Mouse (Mus musculus) forebrain, embryonic 13.5 days (tissue): ENCODE data around the gene Slc4a8. TPM values are rescaled to one million over a fixed set of nuclear protein-coding genes. Genes with fewer than 3 reads are reported as not detected.

Experiments used
- ATAC-seq: fragments of 200-750 bp; cut with Nextera tagmentation; 2 replicates; pipeline ENCODE4 v1.8.0; 2017
- H3K27ac ChIP-seq: fragments of 300-500 bp; sonication (generic); 2 replicates; pipeline ENCODE4 v1.5.1; 2015; ENCODE audit warnings: inconsistent platforms, mild to moderate bottlenecking, moderate library complexity
- H3K27me3 ChIP-seq: fragments of 300-500 bp; sonication (generic); 2 replicates; pipeline ENCODE4 v1.6.1; 2015; ENCODE audit warnings: mild to moderate bottlenecking, inconsistent platforms
- H3K36me3 ChIP-seq: fragments of 300-500 bp; sonication (generic); 2 replicates; pipeline ENCODE4 v1.6.1; 2015; ENCODE audit warnings: mild to moderate bottlenecking, inconsistent platforms; ENCODE audit not compliant: poor library complexity, severe bottlenecking
- H3K4me1 ChIP-seq: fragments of 300-500 bp; sonication (generic); 2 replicates; pipeline ENCODE4 v1.6.1; 2015; ENCODE audit warnings: inconsistent platforms
- H3K4me2 ChIP-seq: fragments of 300-500 bp; sonication (generic); 2 replicates; pipeline ENCODE4 v1.6.1; 2015; ENCODE audit warnings: inconsistent platforms, mild to moderate bottlenecking, moderate library complexity
- H3K4me3 ChIP-seq: fragments of 300-500 bp; sonication (generic); 2 replicates; pipeline ENCODE4 v1.5.1; 2015; ENCODE audit warnings: mild to moderate bottlenecking, inconsistent platforms
- H3K9ac ChIP-seq: fragments of 300-500 bp; sonication (generic); 2 replicates; pipeline ENCODE4 v1.6.1; 2015; ENCODE audit warnings: mild to moderate bottlenecking, inconsistent platforms
- H3K9me3 ChIP-seq: fragments of 300-500 bp; sonication (generic); replicated peaks from 2 replicates; pipeline ENCODE4 v1.6.1; 2016; ENCODE audit warnings: inconsistent platforms
- WGBS: fragments of 180-500 bp; shearing (Covaris S2); methylation state at CpG from one replicate; pipeline ENCODE4 v1.1.7; 2015; 5-methylcytosine and 5-hydroxymethylcytosine counted together
- polyA plus RNA-seq: library from polyadenylated mRNA; unstranded; fragments of >200 nt; fragmentation: Nextera tagmentation; extraction: Ambion mirVana; gene quantifications from 2 replicates; pipeline ENCODE4 v1.2.1, GENCODE M21; 2015

The Slc4a8 gene
- polyA plus RNA-seq, 1 experiment from 2014 or later, result 17.1 TPM

- no peak overlapping the region for H3K9ac ChIP-seq
- no peaks in the 10 kb centered on the region for H3K9me3 ChIP-seq
- peak overlapping the region; percentile 31 for H3K4me3 ChIP-seq
- H3K4me1 ChIP-seq, result peaks cover 11% of the 10 kb centered on the region; the same call in 1 of the 2 replicates
- ATAC-seq, result peak; percentile 30; the same call in 1 of the 2 replicates
- WGBS, result 3% methylated on average over 26 of the region's 27 CpGs
- no peaks in the 10 kb centered on the region for H3K36me3 ChIP-seq
- H3K27me3 ChIP-seq, result no peaks in the 10 kb centered on the region; the same call in 1 of the 2 replicates
- H3K4me2 ChIP-seq, result peak overlapping the region; percentile 62
- peak overlapping the region; percentile 25; the same call in 1 of the 2 replicates for H3K27ac ChIP-seq
Measured at GRCm38 (mm10) chr15:100747121-100747963, 14.2 kb upstream of the Slc4a8 start.

GRCm38 (mm10) chr15:100748584-100748983, 13.0 kb upstream of the Slc4a8 start:
- Histone ChIP-seq H3K4me1 (peaks cover 11% of the 10 kb centered on the region; the same call in 1 of the 2 replicates), H3K4me2 (no peak overlapping the region), H3K27ac (no peak overlapping the region), H3K9me3 (no peaks in the 10 kb centered on the region), H3K9ac (no peak overlapping the region), H3K4me3 (no peak overlapping the region), H3K27me3 (no peaks in the 10 kb centered on the region; the same call in 1 of the 2 replicates), H3K36me3 (no peaks in the 10 kb centered on the region)
- WGBS, result 97% methylated on average over 3 of the region's 3 CpGs
- ATAC-seq, result no peak

- no peaks in the 10 kb centered on the region for H3K36me3 ChIP-seq
- H3K4me2 ChIP-seq, result no peak overlapping the region
- H3K4me3 ChIP-seq, result no peak overlapping the region
- no peak overlapping the region for H3K27ac ChIP-seq
- H3K4me1 ChIP-seq, result peaks cover 13% of the 10 kb centered on the region
- no peaks in the 10 kb centered on the region for H3K9me3 ChIP-seq
- no peak for ATAC-seq
- WGBS, result 73% methylated on average over 10 of the region's 10 CpGs
- no peak overlapping the region for H3K9ac ChIP-seq
- no peaks in the 10 kb centered on the region; the same call in 1 of the 2 replicates for H3K27me3 ChIP-seq
Measured at GRCm38 (mm10) chr15:100749751-100750538, 11.6 kb upstream of the Slc4a8 start.

DNA sequence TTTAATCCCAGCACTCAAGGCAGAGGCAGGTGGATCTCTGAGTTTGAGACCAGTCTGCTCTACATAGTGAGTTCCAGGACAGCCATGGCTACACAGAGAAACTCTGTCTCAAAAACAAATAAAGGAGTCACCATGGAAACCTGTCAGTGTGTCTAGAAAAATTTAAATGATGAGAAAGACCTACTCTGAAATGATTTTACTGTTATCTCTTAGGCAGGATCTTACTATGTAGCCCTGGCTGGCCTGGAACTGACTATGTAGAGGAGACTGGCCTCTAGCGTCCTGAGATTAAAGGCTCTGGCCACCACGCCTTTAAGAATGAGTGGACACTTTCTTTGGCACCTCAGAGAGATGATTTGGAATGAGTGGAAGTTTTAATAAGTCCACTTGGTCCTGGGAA, 9.1 kb upstream of the Slc4a8 start:
- H3K27me3 ChIP-seq, result no peaks in the 10 kb centered on the region; the same call in 1 of the 2 replicates
- no peaks in the 10 kb centered on the region for H3K36me3 ChIP-seq
- 76% methylated on average over 2 of the region's 2 CpGs for WGBS
- no peak overlapping the region for H3K4me3 ChIP-seq
- H3K4me2 ChIP-seq, result no peak overlapping the region
- H3K27ac ChIP-seq, result no peak overlapping the region
- peaks cover 19% of the 10 kb centered on the region for H3K4me1 ChIP-seq
- H3K9me3 ChIP-seq, result no peaks in the 10 kb centered on the region
- ATAC-seq, result no peak
- H3K9ac ChIP-seq, result no peak overlapping the region

DNA sequence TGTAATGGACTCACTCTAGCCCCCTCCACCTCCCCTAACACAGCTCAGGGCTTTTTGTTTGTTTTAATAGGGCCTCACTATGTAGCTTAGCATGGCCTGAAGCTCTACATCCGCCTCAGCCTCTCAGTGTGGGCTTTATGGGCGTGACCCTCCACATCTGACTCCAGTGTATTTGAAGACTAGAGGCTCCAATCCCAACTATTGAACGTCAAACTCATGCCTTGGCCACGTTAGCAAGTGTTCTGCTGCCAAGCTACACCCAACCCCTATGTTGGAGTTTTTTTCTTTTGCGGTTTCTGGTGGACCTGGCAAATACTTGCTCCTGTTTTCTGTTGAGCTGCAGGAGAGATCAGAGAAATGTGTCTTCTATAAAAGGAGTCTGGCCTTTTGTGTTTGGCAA, 8.5 kb upstream of the Slc4a8 start:
- peaks cover 13% of the 10 kb centered on the region for H3K4me1 ChIP-seq
- no peaks in the 10 kb centered on the region for H3K36me3 ChIP-seq
- no peaks in the 10 kb centered on the region for H3K9me3 ChIP-seq
- no peaks in the 10 kb centered on the region; the same call in 1 of the 2 replicates for H3K27me3 ChIP-seq
- 61% methylated on average over 5 of the region's 5 CpGs for WGBS
- H3K27ac ChIP-seq, result no peak overlapping the region
- ATAC-seq, result no peak
- no peak overlapping the region for H3K4me2 ChIP-seq
- no peak overlapping the region for H3K9ac ChIP-seq
- no peak overlapping the region for H3K4me3 ChIP-seq

DNA sequence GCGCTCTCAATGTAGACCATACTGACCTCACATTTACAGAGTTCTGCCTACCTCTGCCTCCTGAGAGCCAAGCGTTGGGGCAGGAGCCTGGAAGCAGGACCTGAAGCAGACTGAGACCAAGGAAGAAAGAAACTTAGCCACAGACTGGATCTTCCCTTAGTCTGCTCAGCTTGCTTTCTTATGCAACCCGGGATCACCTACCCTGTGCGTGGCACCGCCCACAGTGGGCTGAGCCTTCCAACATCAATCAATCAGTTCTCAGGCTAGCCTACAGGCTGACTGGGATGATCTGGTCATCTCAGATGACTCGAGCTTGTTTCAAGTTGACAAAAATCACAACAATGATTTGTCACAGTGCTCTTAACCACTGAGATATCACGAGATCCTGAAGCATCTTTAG, 7.5 kb upstream of the Slc4a8 start:
- Histone ChIP-seq H3K4me1 (peaks cover 13% of the 10 kb centered on the region), H3K9me3 (no peaks in the 10 kb centered on the region), H3K27me3 (no peaks in the 10 kb centered on the region), H3K4me3 (no peak overlapping the region), H3K4me2 (no peak overlapping the region), H3K9ac (no peak overlapping the region), H3K36me3 (no peaks in the 10 kb centered on the region), H3K27ac (no peak overlapping the region)
- no peak for ATAC-seq
- 48% methylated on average over 7 of the region's 7 CpGs for whole genome bisulfite sequencing

GRCm38 (mm10) chr15:100754805-100755497, 6.6 kb upstream of the Slc4a8 start:
- H3K9ac ChIP-seq, result peak overlapping the region; percentile 48
- ATAC-seq, result peak; percentile 32
- H3K27me3 ChIP-seq, result no peaks in the 10 kb centered on the region
- H3K4me1 ChIP-seq, result peaks cover 13% of the 10 kb centered on the region
- H3K4me3 ChIP-seq, result peak overlapping the region; percentile 19
- 10% methylated on average over 11 of the region's 11 CpGs for WGBS
- no peaks in the 10 kb centered on the region for H3K9me3 ChIP-seq
- H3K27ac ChIP-seq, result peak overlapping the region; percentile 51; the same call in 1 of the 2 replicates
- no peaks in the 10 kb centered on the region for H3K36me3 ChIP-seq
- H3K4me2 ChIP-seq, result peak overlapping the region; percentile 54

- H3K9me3 ChIP-seq, result no peaks in the 10 kb centered on the region
Measured at GRCm38 (mm10) chr15:100755498-100755859, 6.1 kb upstream of the Slc4a8 start.

DNA sequence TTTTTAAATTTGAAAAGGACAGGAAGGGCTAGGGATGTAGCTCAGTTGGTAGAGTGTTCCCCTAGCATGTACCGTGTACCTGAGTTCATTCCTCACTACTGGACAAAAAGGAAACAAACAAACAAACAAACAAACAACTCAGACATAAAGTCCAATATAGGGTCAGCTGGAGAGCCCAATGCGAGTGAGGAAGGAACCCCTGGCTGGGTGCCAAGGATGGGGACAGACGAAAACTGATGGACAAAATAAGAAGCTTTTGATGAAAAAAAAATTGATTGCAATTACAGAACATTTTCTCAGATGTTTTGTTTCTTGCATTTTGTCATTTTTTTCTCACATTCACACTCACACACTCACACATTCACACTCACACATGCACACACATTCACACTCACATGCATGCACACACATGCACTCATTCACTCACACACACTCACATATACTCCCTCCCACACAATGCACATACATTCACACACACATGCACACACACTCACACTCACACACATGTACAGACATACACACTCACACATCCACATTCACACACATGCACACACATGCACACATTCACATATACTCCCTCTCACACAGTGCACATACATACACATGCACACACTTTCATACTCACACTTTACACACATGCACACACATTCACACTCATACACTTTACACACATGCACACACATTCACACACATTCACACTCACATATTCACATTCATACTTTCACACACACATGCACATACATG, 5.5 kb upstream of the Slc4a8 start:
- ATAC-seq, result no peak

More at GRCm38 (mm10) chr15:100755498-100755859, 6.1 kb upstream of the Slc4a8 start:
- peak overlapping the region; percentile 48 for H3K9ac ChIP-seq
- no peaks in the 10 kb centered on the region for H3K27me3 ChIP-seq
- no peaks in the 10 kb centered on the region for H3K36me3 ChIP-seq
- H3K4me2 ChIP-seq, result peak overlapping the region; percentile 54
- peaks cover 14% of the 10 kb centered on the region for H3K4me1 ChIP-seq
- H3K4me3 ChIP-seq, result peak overlapping the region; percentile 19
- peak; percentile 29; the same call in 1 of the 2 replicates for ATAC-seq
- WGBS, result 26% methylated on average over 5 of the region's 8 CpGs
- H3K27ac ChIP-seq, result peak overlapping the region; percentile 51; the same call in 1 of the 2 replicates

GRCm38 (mm10) chr15:100757527-100757978, 4.0 kb upstream of the Slc4a8 start:
- H3K9ac ChIP-seq, result 0 out of 2 replicates have a peak overlapping the region, but pooled peaks have one; percentile 18
- peaks cover 25% of the 10 kb centered on the region for H3K4me1 ChIP-seq
- H3K27ac ChIP-seq, result no peak overlapping the region
- no peak overlapping the region for H3K4me2 ChIP-seq
- no peak overlapping the region for H3K4me3 ChIP-seq
- 3% methylated on average over 7 of the region's 7 CpGs for WGBS
- H3K27me3 ChIP-seq, result no peaks in the 10 kb centered on the region
- ATAC-seq, result no peak
- H3K36me3 ChIP-seq, result no peaks in the 10 kb centered on the region
- H3K9me3 ChIP-seq, result no peaks in the 10 kb centered on the region

More for the DNA sequence above, 5.5 kb upstream of the Slc4a8 start:
- Histone ChIP-seq H3K4me3 (no peak overlapping the region), H3K27me3 (no peaks in the 10 kb centered on the region), H3K27ac (no peak overlapping the region), H3K4me2 (no peak overlapping the region), H3K4me1 (peaks cover 19% of the 10 kb centered on the region), H3K9me3 (no peaks in the 10 kb centered on the region), H3K36me3 (no peaks in the 10 kb centered on the region), H3K9ac (no peak overlapping the region)
- 54% methylated on average over 3 of the region's 3 CpGs for WGBS

- H3K4me2 ChIP-seq, result no peak overlapping the region
- no peaks in the 10 kb centered on the region for H3K36me3 ChIP-seq
- 84% methylated on average over 10 of the region's 10 CpGs for WGBS
- H3K27me3 ChIP-seq, result no peaks in the 10 kb centered on the region
- no peak overlapping the region for H3K9ac ChIP-seq
- no peak for ATAC-seq
- H3K9me3 ChIP-seq, result no peaks in the 10 kb centered on the region
- H3K4me3 ChIP-seq, result no peak overlapping the region
- H3K27ac ChIP-seq, result no peak overlapping the region
- H3K4me1 ChIP-seq, result peaks cover 33% of the 10 kb centered on the region
Measured at GRCm38 (mm10) chr15:100759286-100759685, 2.3 kb upstream of the Slc4a8 start.
